Mouse (Mus musculus) limb, embryonic 11.5 days (tissue): Measurements from ENCODE around the gene Bpifb3. TPM values are rescaled to one million over a fixed set of nuclear protein-coding genes. Genes with fewer than 3 reads are reported as not detected.

ENCODE experiments used
- ATAC-seq: fragments of 200-750 bp; cut with Nextera tagmentation; 2 replicates; pipeline ENCODE4 v1.8.0; 2017; ENCODE audit warnings: low read depth; ENCODE audit not compliant: insufficient number of reproducible peaks, low FRiP score, low TSS enrichment
- DNase-seq: peaks from one replicate; pipeline ENCODE4 v3.0.0-alpha.2; 2015; ENCODE audit warnings: low spot score
- H3K27ac ChIP-seq: fragments of 300-500 bp; sonication (generic); replicated peaks from 2 replicates; pipeline ENCODE4 v1.5.1; 2014; ENCODE audit warnings: low read depth, mild to moderate bottlenecking, low read length
- H3K27me3 ChIP-seq: fragments of 300-500 bp; sonication (generic); 2 replicates; pipeline ENCODE4 v1.6.1; 2014; ENCODE audit warnings: mild to moderate bottlenecking, low read length, mixed read lengths; ENCODE audit not compliant: control insufficient read depth, insufficient read depth
- H3K36me3 ChIP-seq: fragments of 300-500 bp; sonication (generic); 2 replicates; pipeline ENCODE4 v1.6.1; 2014; ENCODE audit warnings: mild to moderate bottlenecking, low read length, moderate library complexity, mixed read lengths; ENCODE audit not compliant: control insufficient read depth, insufficient read depth
- H3K4me1 ChIP-seq: fragments of 300-500 bp; sonication (generic); 2 replicates; pipeline ENCODE4 v1.6.1; 2014; ENCODE audit warnings: low read length, mixed read lengths; ENCODE audit not compliant: control insufficient read depth, insufficient read depth
- H3K4me2 ChIP-seq: fragments of 300-500 bp; sonication (generic); 2 replicates; pipeline ENCODE4 v1.6.1; 2014; ENCODE audit warnings: low read depth, mild to moderate bottlenecking, moderate library complexity; ENCODE audit not compliant: severe bottlenecking
- H3K4me3 ChIP-seq: fragments of 300-500 bp; sonication (generic); 2 replicates; pipeline ENCODE4 v1.5.1; 2014; ENCODE audit warnings: low read depth, low read length
- H3K9ac ChIP-seq: fragments of 300-500 bp; sonication (generic); 2 replicates; pipeline ENCODE4 v1.6.1; 2014; ENCODE audit warnings: mild to moderate bottlenecking, low read length
- H3K9me3 ChIP-seq: fragments of 300-500 bp; sonication (generic); 2 replicates; pipeline ENCODE4 v1.6.1; 2016; ENCODE audit warnings: low read length; ENCODE audit not compliant: control insufficient read depth
- WGBS: fragments of 180-500 bp; shearing (Covaris S2); extraction: QIAGEN DNeasy Blood & Tissue Kit; methylation state at CpG from one replicate; pipeline ENCODE4 v1.1.7; 2014; 5-methylcytosine and 5-hydroxymethylcytosine counted together
- polyA plus RNA-seq: library from polyadenylated mRNA; unstranded; fragments of >200 nt; fragmentation: Nextera tagmentation; extraction: Ambion mirVana; gene quantifications from 2 replicates; pipeline ENCODE4 v1.2.1, GENCODE M21; 2014

Gene Bpifb3
- polyA plus RNA-seq, 1 experiment from 2014 or later = not detected

DNA sequence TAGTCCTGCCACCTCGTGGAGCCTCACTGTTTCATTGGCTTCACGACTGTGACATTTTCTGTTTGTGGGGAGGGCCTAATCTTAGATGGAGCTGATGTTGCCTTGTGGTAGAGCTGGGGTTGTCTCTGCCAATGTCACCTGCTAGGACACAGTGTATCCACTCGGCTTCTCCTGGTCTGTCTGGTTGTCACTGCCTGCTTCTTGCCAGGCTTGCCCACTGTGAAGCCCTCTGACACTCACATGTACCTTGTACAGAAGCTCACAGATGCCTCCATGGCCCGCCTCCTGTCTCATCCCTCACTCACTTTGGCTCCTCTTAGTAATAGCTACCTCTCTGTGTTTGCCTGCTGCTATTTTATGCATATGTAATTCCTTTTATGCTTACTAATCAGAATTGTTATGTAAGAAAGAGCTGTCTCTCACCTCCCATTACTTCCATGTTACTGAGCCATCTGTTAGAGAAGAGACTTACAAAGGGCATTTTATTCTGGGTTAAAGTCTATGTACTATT, 44.8 kb downstream of the Bpifb3 start:
- H3K9ac ChIP-seq = no peak overlapping the region
- ATAC-seq (no peak), DNase-seq (no peak)
- H3K36me3 ChIP-seq = no peaks in the 10 kb centered on the region
- WGBS = 68% methylated on average over 4 of the region's 4 CpGs
- no peak overlapping the region for H3K27ac ChIP-seq
- no peaks in the 10 kb centered on the region for H3K9me3 ChIP-seq
- no peak overlapping the region for H3K4me2 ChIP-seq
- H3K27me3 ChIP-seq = no peaks in the 10 kb centered on the region
- no peak overlapping the region for H3K4me3 ChIP-seq
- no peaks in the 10 kb centered on the region for H3K4me1 ChIP-seq

DNA sequence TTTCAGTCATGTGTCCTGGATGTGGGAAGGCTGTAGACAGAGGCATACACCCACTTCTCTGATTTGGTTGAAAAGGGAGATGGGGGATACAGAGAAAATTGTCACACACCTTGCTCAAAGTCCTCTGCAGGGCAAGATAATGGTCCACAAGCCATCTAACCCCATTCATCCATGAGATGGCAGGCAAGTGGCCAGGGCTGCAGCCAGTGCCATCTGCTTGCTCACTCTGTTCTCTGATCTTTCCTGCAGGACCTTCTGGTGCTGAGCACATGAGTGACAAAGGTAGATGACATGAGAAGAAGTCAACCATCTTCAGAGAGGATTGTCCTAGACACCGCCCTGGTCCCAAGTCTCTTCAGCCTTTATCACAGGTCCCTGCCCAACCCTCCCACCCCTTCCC, 45.3 kb downstream of the Bpifb3 start:
- Histone ChIP-seq H3K27me3 (no peaks in the 10 kb centered on the region), H3K9me3 (no peaks in the 10 kb centered on the region), H3K9ac (no peak overlapping the region), H3K27ac (no peak overlapping the region), H3K4me1 (no peaks in the 10 kb centered on the region), H3K36me3 (no peaks in the 10 kb centered on the region), H3K4me2 (no peak overlapping the region), H3K4me3 (no peak overlapping the region)
- DNase-seq (no peak), ATAC-seq (no peak)
- WGBS = 81% methylated on average over 1 of the region's 1 CpGs

DNA sequence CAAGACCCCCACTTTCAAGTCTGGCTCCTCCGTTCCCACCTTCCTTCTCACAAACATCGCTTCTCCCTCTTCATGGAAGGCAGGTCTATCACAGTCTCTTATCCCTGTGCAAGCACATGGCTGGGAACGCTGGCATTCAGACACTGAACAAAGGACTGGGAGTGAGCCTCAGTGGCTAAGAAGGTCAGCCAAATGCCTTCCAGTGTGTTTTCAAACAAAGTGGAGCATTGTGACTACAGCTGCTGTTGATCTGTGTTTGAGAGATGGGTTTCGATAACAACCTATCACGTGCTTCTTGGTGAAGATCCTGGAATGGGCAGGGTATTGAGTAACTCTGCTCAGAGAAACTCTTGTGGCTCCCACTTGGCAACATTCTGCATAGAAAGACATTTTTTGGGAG, 52.2 kb downstream of the Bpifb3 start:
- no peaks in the 10 kb centered on the region for H3K36me3 ChIP-seq
- H3K4me1 ChIP-seq = no peaks in the 10 kb centered on the region
- no peaks in the 10 kb centered on the region for H3K9me3 ChIP-seq
- no peak overlapping the region for H3K9ac ChIP-seq
- no peaks in the 10 kb centered on the region for H3K27me3 ChIP-seq
- ATAC-seq (no peak), DNase-seq (no peak)
- H3K4me3 ChIP-seq = no peak overlapping the region
- WGBS = 88% methylated on average over 5 of the region's 5 CpGs
- no peak overlapping the region for H3K4me2 ChIP-seq
- H3K27ac ChIP-seq = no peak overlapping the region

DNA sequence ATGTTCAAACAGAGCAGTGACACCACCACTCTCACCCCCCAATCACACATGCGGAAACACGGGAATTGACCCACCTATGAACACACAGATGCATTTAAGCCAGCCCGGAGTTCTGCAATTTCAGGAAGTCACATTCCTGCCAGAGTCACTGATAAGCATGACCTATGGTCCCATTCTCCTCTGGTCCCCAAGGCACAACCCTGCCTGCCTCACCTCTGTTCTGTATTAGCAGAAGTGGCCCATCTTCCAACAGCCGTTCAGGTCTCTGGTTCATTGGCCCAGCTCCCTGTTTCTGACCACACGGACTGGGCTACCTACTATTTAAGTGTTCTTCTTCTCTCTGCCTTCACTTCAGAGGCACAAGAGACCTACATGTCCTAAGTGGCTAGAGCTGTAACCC, 56.6 kb downstream of the Bpifb3 start, which contains the start of gene Bpifa6:
Gene Bpifa6 (plus strand): TSS at position 364 of the 400 bp plus-strand sequence.
- Histone ChIP-seq H3K4me3 (no peak within 1 kb of the TSS), H3K9me3 (no peaks in the 10 kb centered on the region), H3K27ac (no peak within 1 kb of the TSS), H3K9ac (no peak within 1 kb of the TSS), H3K4me2 (no peak within 1 kb of the TSS), H3K4me1 (no peaks in the 10 kb centered on the region), H3K27me3 (no peaks in the 10 kb centered on the region), H3K36me3 (no peaks in the 10 kb centered on the region)
- DNase-seq = no peak
- WGBS = 74% methylated on average over 5 of the region's 5 CpGs
- no peak for ATAC-seq

Other genes starting within 250 kb of the Bpifb3 start
- gene Dnmt3c, start 221.6 kb upstream of the Bpifb3 start, polyA plus RNA-seq = not detected in 2 replicates
- gene Mapre1, start 177.0 kb upstream of the Bpifb3 start, polyA plus RNA-seq = 249 and 266 TPM in 2 replicates
- not detected in 2 replicates for gene Efcab8, start 138.3 kb upstream of the Bpifb3 start, polyA plus RNA-seq
- not detected in 2 replicates for gene Sun5, start 47.1 kb upstream of the Bpifb3 start, polyA plus RNA-seq
- gene Bpifb2, start 43.2 kb upstream of the Bpifb3 start, polyA plus RNA-seq = 0.11 TPM in 1 of 2 replicates, not detected in the other
- not detected in 2 replicates for gene Bpifb6, start 17.8 kb upstream of the Bpifb3 start, polyA plus RNA-seq
- gene Bpifb4, start 20.0 kb downstream of the Bpifb3 start, polyA plus RNA-seq = not detected in 2 replicates
- gene Bpifa6, start 56.7 kb downstream of the Bpifb3 start, polyA plus RNA-seq = not detected in 2 replicates
- gene Bpifa2, start 90.0 kb downstream of the Bpifb3 start, polyA plus RNA-seq = not detected in 2 replicates
- gene Bpifa3, start 212.1 kb downstream of the Bpifb3 start, polyA plus RNA-seq = not detected in 2 replicates
- not detected in 2 replicates for gene Bpifa1, start 224.7 kb downstream of the Bpifb3 start, polyA plus RNA-seq
- not detected in 2 replicates for gene Bpifa5, start 244.4 kb downstream of the Bpifb3 start, polyA plus RNA-seq